Mouse (Mus musculus) forebrain, embryonic 12.5 days (tissue): Measurements from ENCODE around the gene Slc9a3r1. TPM values are rescaled to one million over a fixed set of nuclear protein-coding genes. Genes with fewer than 3 reads are reported as not detected.

Experiments used
- ATAC-seq: fragments of 200-750 bp; cut with Nextera tagmentation; 2 replicates; pipeline ENCODE4 v1.8.0; 2017; ENCODE audit warnings: moderate TSS enrichment; ENCODE audit not compliant: low FRiP score
- H3K27ac ChIP-seq: fragments of 300-500 bp; sonication (generic); 2 replicates; pipeline ENCODE4 v1.5.1; 2016; ENCODE audit warnings: mild to moderate bottlenecking
- H3K27me3 ChIP-seq: fragments of 300-500 bp; sonication (generic); 2 replicates; pipeline ENCODE4 v1.6.1; 2016; ENCODE audit warnings: mild to moderate bottlenecking
- H3K36me3 ChIP-seq: fragments of 300-500 bp; sonication (generic); replicated peaks from 2 replicates; pipeline ENCODE4 v1.6.1; 2016; ENCODE audit warnings: mild to moderate bottlenecking
- H3K4me1 ChIP-seq: fragments of 300-500 bp; sonication (generic); 2 replicates; pipeline ENCODE4 v1.6.1; 2016
- H3K4me2 ChIP-seq: fragments of 300-500 bp; sonication (generic); 2 replicates; pipeline ENCODE4 v1.6.1; 2016; ENCODE audit warnings: mild to moderate bottlenecking, moderate library complexity
- H3K4me3 ChIP-seq: fragments of 300-500 bp; sonication (generic); replicated peaks from 2 replicates; pipeline ENCODE4 v1.5.1; 2016; ENCODE audit warnings: mild to moderate bottlenecking
- H3K9ac ChIP-seq: fragments of 300-500 bp; sonication (generic); 2 replicates; pipeline ENCODE4 v1.6.1; 2016; ENCODE audit warnings: mild to moderate bottlenecking
- H3K9me3 ChIP-seq: fragments of 300-500 bp; sonication (generic); 2 replicates; pipeline ENCODE4 v1.6.1; 2016
- WGBS: fragments of 180-500 bp; shearing (Covaris S2); methylation state at CpG from one replicate; pipeline ENCODE4 v1.1.7; 2016; 5-methylcytosine and 5-hydroxymethylcytosine counted together
- polyA plus RNA-seq: library from polyadenylated mRNA; unstranded; fragments of >200 nt; fragmentation: Nextera tagmentation; extraction: Ambion mirVana; gene quantifications from 2 replicates; pipeline ENCODE4 v1.2.1, GENCODE M21; 2016

The Slc9a3r1 gene
- polyA plus RNA-seq, 1 experiment from 2014 or later = 31.3 TPM

- H3K27ac ChIP-seq = no peak overlapping the region
- peaks cover 27% of the 10 kb centered on the region for H3K36me3 ChIP-seq
- WGBS = 16% methylated on average over 12 of the region's 12 CpGs
- no peak overlapping the region for H3K4me3 ChIP-seq
- H3K9me3 ChIP-seq = no peaks in the 10 kb centered on the region
- H3K27me3 ChIP-seq = no peaks in the 10 kb centered on the region
- H3K4me1 ChIP-seq = no peaks in the 10 kb centered on the region; the same call in 1 of the 2 replicates
- no peak overlapping the region for H3K9ac ChIP-seq
- H3K4me2 ChIP-seq = no peak overlapping the region
- ATAC-seq = peak; percentile 88
These were observed 39.2 kb downstream of the Slc9a3r1 start for GRCm38 (mm10) chr11:115202316-115202715.

- Histone ChIP-seq H3K36me3 (peaks cover 22% of the 10 kb centered on the region), H3K4me2 (no peak overlapping the region), H3K27me3 (no peaks in the 10 kb centered on the region), H3K9me3 (no peaks in the 10 kb centered on the region), H3K27ac (no peak overlapping the region), H3K4me1 (no peaks in the 10 kb centered on the region; the same call in 1 of the 2 replicates), H3K9ac (no peak overlapping the region), H3K4me3 (no peak overlapping the region)
- ATAC-seq = no peak
- 93% methylated on average over 9 of the region's 9 CpGs for WGBS
These were observed 39.6 kb downstream of the Slc9a3r1 start for GRCm38 (mm10) chr11:115202756-115203155.

- H3K4me3 ChIP-seq = no peak overlapping the region
- 83% methylated on average over 12 of the region's 12 CpGs for WGBS
- no peaks in the 10 kb centered on the region for H3K27me3 ChIP-seq
- H3K4me2 ChIP-seq = no peak overlapping the region
- peaks cover 31% of the 10 kb centered on the region for H3K36me3 ChIP-seq
- peaks cover 12% of the 10 kb centered on the region; the same call in 1 of the 2 replicates for H3K4me1 ChIP-seq
- no peak for ATAC-seq
- no peak overlapping the region for H3K27ac ChIP-seq
- H3K9me3 ChIP-seq = no peaks in the 10 kb centered on the region
- H3K9ac ChIP-seq = no peak overlapping the region
These were observed 45.0 kb downstream of the Slc9a3r1 start for GRCm38 (mm10) chr11:115208126-115208525.

DNA sequence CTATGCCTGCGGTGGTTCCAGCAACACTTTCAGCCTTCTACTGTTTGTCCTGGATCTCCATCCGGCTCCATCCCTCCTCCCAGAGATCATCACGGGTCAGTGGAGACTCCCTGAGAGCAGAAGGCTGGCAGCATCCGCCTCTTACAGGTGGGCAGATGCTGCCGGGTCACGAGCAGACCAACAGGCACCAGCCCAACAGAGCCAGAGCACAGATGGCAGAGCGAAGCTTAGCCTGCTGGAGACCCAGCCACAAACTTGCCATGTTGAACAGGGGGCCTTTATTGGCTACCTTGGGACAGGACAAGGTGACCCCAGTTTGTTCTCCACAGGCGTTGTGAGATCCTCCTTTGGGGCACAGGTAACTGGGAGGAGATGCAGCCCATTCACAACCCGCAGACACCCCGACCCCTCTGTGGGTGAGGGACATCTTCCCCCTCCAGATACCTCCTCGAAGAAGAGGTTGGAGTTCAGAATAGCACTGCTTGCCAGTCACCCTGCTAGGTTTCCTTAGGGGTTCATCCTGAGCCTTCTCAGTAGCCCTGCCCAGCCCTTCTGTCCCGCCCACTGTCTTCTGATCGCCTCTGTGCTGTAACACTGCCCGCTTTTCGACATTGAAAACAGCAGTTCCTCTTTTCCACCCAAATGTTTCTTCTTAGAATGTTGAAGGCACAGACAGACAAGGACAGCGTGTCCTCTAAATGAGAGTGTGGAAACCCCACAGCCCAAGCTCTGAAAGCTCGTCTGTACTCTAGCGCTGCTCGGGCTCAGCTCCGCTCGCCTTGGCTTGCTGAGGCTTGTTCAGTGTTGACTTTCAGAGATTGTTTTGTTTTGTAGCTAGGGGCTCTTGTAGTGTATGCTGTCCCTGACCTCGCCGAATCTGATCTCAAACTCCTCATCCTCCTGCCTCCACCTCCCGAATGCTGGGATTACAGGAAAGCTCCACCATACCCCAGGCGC lies 45.9 kb downstream of the Slc9a3r1 start:
- Histone ChIP-seq H3K9ac (no peak overlapping the region), H3K27me3 (no peaks in the 10 kb centered on the region), H3K4me3 (no peak overlapping the region), H3K4me2 (no peak overlapping the region), H3K27ac (no peak overlapping the region), H3K9me3 (no peaks in the 10 kb centered on the region), H3K4me1 (peaks cover 12% of the 10 kb centered on the region; the same call in 1 of the 2 replicates), H3K36me3 (peaks cover 31% of the 10 kb centered on the region)
- 74% methylated on average over 25 of the region's 25 CpGs for WGBS
- ATAC-seq = no peak

DNA sequence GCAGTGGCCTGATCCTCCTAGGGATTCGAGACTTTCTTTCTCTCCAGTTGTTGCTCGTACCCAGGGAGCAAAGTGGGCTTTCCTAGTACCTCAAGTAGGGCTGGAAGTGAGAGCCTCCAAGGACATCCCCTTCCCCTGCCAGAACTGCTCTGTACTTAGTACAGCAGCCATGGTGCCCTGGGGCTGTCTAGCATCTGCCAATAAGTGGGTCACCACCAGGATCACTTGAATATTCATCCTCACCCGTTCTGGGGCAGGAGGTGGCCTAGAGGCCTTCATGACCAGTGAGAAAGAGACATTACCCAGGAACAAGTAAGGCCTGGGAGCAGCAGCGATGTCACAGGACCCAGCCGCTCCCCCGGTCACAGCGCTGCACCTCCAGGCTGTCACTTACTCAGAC lies 46.8 kb downstream of the Slc9a3r1 start:
- 80% methylated on average over 7 of the region's 7 CpGs for WGBS
- no peak overlapping the region for H3K4me3 ChIP-seq
- H3K9ac ChIP-seq = no peak overlapping the region
- H3K27me3 ChIP-seq = no peaks in the 10 kb centered on the region
- no peak for ATAC-seq
- no peak overlapping the region for H3K27ac ChIP-seq
- no peak overlapping the region for H3K4me2 ChIP-seq
- H3K9me3 ChIP-seq = no peaks in the 10 kb centered on the region
- H3K4me1 ChIP-seq = peaks cover 12% of the 10 kb centered on the region; the same call in 1 of the 2 replicates
- peaks cover 29% of the 10 kb centered on the region for H3K36me3 ChIP-seq

DNA sequence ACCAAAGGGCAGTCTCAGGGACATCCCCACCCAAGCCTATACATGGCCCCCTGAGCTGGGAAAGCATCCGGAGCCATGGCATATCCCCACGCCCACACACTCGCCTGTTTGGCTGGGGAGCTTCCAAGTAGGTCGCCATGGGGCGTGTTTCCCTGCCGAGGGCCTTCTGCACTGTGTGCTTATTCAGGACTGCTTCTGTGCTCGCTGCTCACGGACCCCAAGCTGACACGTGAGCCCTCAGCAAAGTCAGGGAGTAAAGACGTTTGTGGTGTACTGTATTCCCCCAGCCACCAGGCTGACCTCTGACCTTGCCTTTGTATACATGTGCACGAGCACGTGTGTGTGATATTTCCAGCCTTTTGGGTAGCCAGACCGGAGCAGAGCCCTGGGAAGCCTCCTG lies 49.0 kb downstream of the Slc9a3r1 start:
- Histone ChIP-seq H3K4me3 (no peak overlapping the region), H3K9me3 (no peaks in the 10 kb centered on the region), H3K36me3 (peaks cover 12% of the 10 kb centered on the region; the same call in 1 of the 2 replicates), H3K4me2 (no peak overlapping the region), H3K4me1 (peaks cover 12% of the 10 kb centered on the region; the same call in 1 of the 2 replicates), H3K27ac (no peak overlapping the region), H3K27me3 (no peaks in the 10 kb centered on the region), H3K9ac (no peak overlapping the region)
- no peak for ATAC-seq
- 61% methylated on average over 13 of the region's 13 CpGs for WGBS

GRCm38 (mm10) chr11:115215123-115215522 lies 52.0 kb downstream of the Slc9a3r1 start:
- Histone ChIP-seq H3K9ac (no peak overlapping the region), H3K36me3 (no peaks in the 10 kb centered on the region), H3K4me1 (peaks cover 15% of the 10 kb centered on the region; the same call in 1 of the 2 replicates), H3K9me3 (no peaks in the 10 kb centered on the region), H3K27me3 (0 out of 2 replicates have a peak, but pooled peaks cover 4% of the 10 kb centered on the region), H3K4me3 (no peak overlapping the region), H3K27ac (no peak overlapping the region), H3K4me2 (no peak overlapping the region)
- WGBS = 35% methylated on average over 5 of the region's 5 CpGs
- no peak for ATAC-seq

DNA sequence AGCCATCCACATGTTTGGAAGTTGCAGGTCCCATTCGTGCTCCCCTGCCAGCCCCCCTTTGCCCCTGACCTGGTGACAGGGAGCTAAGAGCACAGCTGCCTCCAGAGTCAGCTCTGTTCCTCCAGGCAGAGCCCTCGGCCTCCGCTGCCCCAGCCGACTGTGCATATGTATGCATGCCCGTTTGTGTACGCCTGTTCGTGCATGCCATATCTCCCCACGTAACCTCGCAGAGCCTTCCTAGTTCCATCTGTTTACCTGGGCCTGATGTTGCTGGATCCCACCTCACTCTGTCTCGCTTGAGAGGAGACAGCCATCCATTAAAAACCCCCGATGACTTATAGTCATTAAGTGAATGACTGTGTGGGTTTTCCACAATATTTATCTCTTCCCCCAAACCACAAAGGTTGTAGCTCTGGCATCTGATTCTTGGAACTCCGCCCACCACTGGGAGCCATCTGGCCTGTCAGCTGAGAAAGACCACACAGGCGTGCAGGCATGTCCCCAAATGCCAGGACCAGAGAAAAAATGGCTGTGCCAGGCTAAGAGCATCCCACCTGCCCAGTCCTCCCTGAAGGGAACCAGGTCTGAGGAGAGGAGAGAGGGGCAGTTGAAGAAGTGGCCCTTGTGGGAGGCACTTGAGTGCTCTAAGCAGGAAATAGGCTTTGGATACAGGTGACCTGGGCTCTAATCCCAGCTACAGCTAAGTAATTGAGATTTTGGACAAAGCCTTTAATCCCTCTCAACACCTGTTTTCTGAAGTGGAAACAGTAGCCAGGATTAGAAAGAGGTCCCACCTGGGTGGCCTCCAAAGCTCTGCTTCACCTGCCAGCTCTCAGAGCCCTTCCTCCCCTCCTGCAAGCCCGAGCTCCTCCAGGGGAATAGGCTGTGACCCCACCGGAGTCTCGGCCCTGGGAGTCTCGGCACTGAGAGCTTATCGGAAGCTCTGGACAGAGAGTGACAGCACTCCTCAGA lies 54.6 kb downstream of the Slc9a3r1 start:
- H3K4me2 ChIP-seq = no peak overlapping the region
- H3K4me1 ChIP-seq = peaks cover 17% of the 10 kb centered on the region; the same call in 1 of the 2 replicates
- H3K27ac ChIP-seq = no peak overlapping the region
- H3K9me3 ChIP-seq = no peaks in the 10 kb centered on the region
- WGBS = 64% methylated on average over 18 of the region's 18 CpGs
- H3K4me3 ChIP-seq = no peak overlapping the region
- no peak overlapping the region for H3K9ac ChIP-seq
- 0 out of 2 replicates have a peak, but pooled peaks cover 4% of the 10 kb centered on the region for H3K27me3 ChIP-seq
- ATAC-seq = no peak
- H3K36me3 ChIP-seq = no peaks in the 10 kb centered on the region

DNA sequence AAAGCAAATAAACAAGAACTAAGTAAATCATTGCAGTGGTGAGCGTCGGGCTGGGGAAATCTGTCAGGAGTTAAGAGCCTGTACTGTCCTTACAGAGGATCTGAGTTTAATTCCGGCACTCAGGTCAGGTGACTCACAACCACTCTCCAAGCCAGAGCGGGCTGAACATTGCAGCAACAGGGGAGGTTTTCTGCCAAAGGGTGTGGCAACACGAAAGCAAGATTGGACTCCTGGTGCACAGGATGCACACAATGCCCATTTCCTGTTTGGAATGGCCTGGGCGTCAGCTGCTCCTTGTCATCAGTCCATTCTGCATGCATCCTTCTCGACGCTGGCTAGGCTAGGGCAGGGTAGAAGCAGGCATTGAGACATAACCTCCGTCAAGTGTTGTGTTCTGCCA lies 56.1 kb downstream of the Slc9a3r1 start:
- no peak overlapping the region for H3K4me3 ChIP-seq
- H3K4me2 ChIP-seq = no peak overlapping the region
- H3K36me3 ChIP-seq = no peaks in the 10 kb centered on the region
- no peaks in the 10 kb centered on the region for H3K9me3 ChIP-seq
- H3K9ac ChIP-seq = no peak overlapping the region
- peaks cover 23% of the 10 kb centered on the region for H3K4me1 ChIP-seq
- no peak overlapping the region for H3K27ac ChIP-seq
- H3K27me3 ChIP-seq = 0 out of 2 replicates have a peak, but pooled peaks cover 4% of the 10 kb centered on the region
- ATAC-seq = no peak
- 83% methylated on average over 9 of the region's 9 CpGs for WGBS

DNA sequence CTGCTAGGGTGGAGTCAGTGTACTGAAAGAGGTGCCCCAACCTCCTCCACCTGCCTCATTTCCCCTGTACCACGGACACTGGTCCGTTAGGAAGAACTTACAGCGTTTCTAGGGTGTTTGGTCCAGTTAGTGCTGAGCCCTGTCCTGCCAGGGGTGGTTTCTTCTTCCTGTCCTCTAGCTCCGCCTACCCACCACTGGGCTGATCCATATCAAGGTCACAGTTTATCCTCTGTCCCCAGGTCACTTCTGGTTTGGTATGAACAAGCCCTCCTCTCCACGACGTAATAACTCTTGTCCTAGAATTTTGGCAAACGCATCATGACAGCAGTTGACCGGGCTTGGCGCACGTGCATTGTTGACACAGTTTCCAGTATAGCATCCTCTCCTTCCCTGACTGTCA lies 56.5 kb downstream of the Slc9a3r1 start:
- Histone ChIP-seq H3K27me3 (0 out of 2 replicates have a peak, but pooled peaks cover 4% of the 10 kb centered on the region), H3K36me3 (no peaks in the 10 kb centered on the region), H3K9ac (no peak overlapping the region), H3K4me2 (no peak overlapping the region), H3K27ac (no peak overlapping the region), H3K9me3 (no peaks in the 10 kb centered on the region), H3K4me3 (no peak overlapping the region), H3K4me1 (peaks cover 23% of the 10 kb centered on the region)
- no peak for ATAC-seq
- WGBS = 94% methylated on average over 10 of the region's 10 CpGs

DNA sequence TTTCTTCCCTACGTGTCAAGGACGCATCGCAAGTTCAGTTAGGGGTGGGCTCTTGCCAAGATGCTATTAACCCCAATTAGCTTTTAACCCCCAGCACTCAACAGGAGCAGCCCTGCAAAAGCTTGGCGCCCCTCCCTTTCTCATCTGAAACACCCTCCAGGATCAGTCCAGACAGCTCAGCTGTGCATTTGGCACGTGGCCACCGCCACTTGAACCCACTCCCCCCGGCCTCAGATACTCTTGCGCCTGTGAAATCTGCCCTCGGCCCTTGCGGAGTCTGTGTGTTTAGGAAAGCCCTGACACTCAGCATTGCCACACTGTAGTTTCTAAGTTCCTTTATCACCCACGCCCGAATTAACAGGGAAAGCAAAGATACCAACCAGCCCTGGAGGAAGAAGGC lies 58.9 kb downstream of the Slc9a3r1 start:
- H3K27me3 ChIP-seq = 0 out of 2 replicates have a peak, but pooled peaks cover 4% of the 10 kb centered on the region
- H3K4me1 ChIP-seq = peaks cover 46% of the 10 kb centered on the region
- no peak overlapping the region for H3K9ac ChIP-seq
- no peaks in the 10 kb centered on the region for H3K9me3 ChIP-seq
- ATAC-seq = no peak
- H3K4me2 ChIP-seq = no peak overlapping the region
- no peaks in the 10 kb centered on the region for H3K36me3 ChIP-seq
- no peak overlapping the region for H3K4me3 ChIP-seq
- WGBS = 57% methylated on average over 12 of the region's 12 CpGs
- H3K27ac ChIP-seq = no peak overlapping the region

DNA sequence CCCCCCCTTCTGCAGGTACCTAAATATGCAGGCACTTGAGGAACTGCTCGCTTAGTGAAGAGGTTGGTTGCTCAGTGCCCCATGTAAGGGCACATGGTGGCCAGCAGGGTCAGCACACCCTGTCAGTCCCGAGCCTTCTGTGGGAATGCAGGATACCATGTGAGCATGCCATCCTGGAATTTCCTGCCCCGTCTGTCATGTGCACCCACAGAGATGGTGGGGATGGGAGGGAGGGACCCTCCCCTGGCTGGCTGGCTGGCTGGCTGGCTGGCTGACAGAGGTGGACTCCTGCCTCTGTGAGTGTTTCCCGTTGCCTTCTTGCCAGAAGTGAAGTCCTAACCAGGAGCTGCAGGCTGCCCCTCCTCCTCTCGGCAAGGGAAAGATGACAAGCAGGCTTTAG lies 59.4 kb downstream of the Slc9a3r1 start:
- Histone ChIP-seq H3K27me3 (0 out of 2 replicates have a peak, but pooled peaks cover 4% of the 10 kb centered on the region), H3K4me3 (no peak overlapping the region), H3K4me2 (no peak overlapping the region), H3K4me1 (peaks cover 48% of the 10 kb centered on the region), H3K9ac (no peak overlapping the region), H3K27ac (no peak overlapping the region), H3K36me3 (no peaks in the 10 kb centered on the region), H3K9me3 (no peaks in the 10 kb centered on the region)
- WGBS = 39% methylated on average over 5 of the region's 5 CpGs
- ATAC-seq = no peak
